Mouse (Mus musculus) neural tube, embryonic 11.5 days (tissue): ENCODE measurements around the gene 4930430F08Rik. TPM values are rescaled to one million over a fixed set of nuclear protein-coding genes. Genes with fewer than 3 reads are reported as not detected.

Experiments
- ATAC-seq: fragments of 200-750 bp; cut with Nextera tagmentation; 2 replicates; pipeline ENCODE4 v1.8.0; 2017; ENCODE audit warnings: moderate number of reproducible peaks, mild to moderate bottlenecking, moderate TSS enrichment, moderate library complexity; ENCODE audit not compliant: insufficient read depth, low FRiP score, low TSS enrichment
- DNase-seq: peaks from one replicate; pipeline ENCODE4 v3.0.0-alpha.2; 2015; ENCODE audit warnings: low spot score
- H3K27ac ChIP-seq: fragments of 300-500 bp; sonication (generic); 2 replicates; pipeline ENCODE4 v1.5.1; 2014; ENCODE audit warnings: low read depth, mild to moderate bottlenecking, low read length
- H3K27me3 ChIP-seq: fragments of 300-500 bp; sonication (generic); 2 replicates; pipeline ENCODE4 v1.6.1; 2014; ENCODE audit warnings: mild to moderate bottlenecking, low read length, mixed read lengths; ENCODE audit not compliant: control insufficient read depth, insufficient read depth
- H3K36me3 ChIP-seq: fragments of 300-500 bp; sonication (generic); 2 replicates; pipeline ENCODE4 v1.6.1; 2014; ENCODE audit warnings: mild to moderate bottlenecking, low read length, moderate library complexity, mixed read lengths; ENCODE audit not compliant: control insufficient read depth, insufficient read depth
- H3K4me1 ChIP-seq: fragments of 300-500 bp; sonication (generic); 2 replicates; pipeline ENCODE4 v1.6.1; 2014; ENCODE audit warnings: low read length, mixed read lengths; ENCODE audit not compliant: control insufficient read depth, insufficient read depth
- H3K4me2 ChIP-seq: fragments of 300-500 bp; sonication (generic); 2 replicates; pipeline ENCODE4 v1.6.1; 2014; ENCODE audit warnings: low read depth, mild to moderate bottlenecking, moderate library complexity
- H3K4me3 ChIP-seq: fragments of 300-500 bp; sonication (generic); 2 replicates; pipeline ENCODE4 v1.5.1; 2014; ENCODE audit warnings: low read depth, low read length
- H3K9ac ChIP-seq: fragments of 300-500 bp; sonication (generic); 2 replicates; pipeline ENCODE4 v1.6.1; 2014; ENCODE audit warnings: mild to moderate bottlenecking, low read length
- H3K9me3 ChIP-seq: fragments of 300-500 bp; sonication (generic); 2 replicates; pipeline ENCODE4 v1.6.1; 2016; ENCODE audit warnings: low read length; ENCODE audit not compliant: control insufficient read depth
- WGBS: fragments of 180-500 bp; shearing (Covaris S2); extraction: QIAGEN DNeasy Blood & Tissue Kit; methylation state at CpG from one replicate; pipeline ENCODE4 v1.1.7; 2014; 5-methylcytosine and 5-hydroxymethylcytosine counted together
- polyA plus RNA-seq: library from polyadenylated mRNA; unstranded; fragments of >200 nt; fragmentation: Nextera tagmentation; extraction: Ambion mirVana; gene quantifications from 2 replicates; pipeline ENCODE4 v1.2.1, GENCODE M21; 2014

4930430F08Rik gene
- polyA plus RNA-seq, 1 experiment from 2014 or later = 14.0 TPM

DNA sequence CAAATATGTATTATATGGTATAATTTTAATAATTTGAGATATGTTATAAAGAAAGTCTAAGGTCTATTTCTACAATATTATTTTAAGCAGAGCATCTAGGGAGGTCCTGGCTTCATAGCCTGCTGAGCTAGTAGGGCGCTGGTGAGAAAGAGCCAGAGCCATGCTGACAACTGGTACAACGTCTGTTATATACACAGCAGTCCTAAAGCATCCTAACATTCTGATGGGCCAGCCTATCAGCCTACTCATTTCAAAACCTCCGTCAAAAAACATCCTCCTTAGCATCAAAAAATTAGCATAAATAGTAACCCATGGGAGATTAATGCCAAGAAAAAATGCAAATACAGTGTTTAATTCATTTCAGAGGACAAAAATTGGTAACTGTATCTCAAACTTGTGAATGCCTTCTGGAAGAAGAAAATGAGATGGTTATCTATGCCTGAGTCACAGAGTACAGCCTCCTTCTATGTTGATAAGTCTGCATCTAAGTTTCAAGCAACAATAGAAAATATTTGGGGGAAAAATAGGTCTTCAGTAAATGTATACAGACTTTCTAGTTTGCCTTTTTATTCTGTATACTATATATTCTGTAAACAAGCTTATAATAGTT lies 33.6 kb downstream of the 4930430F08Rik start:
- Histone ChIP-seq H3K27ac (no peak overlapping the region), H3K9ac (no peak overlapping the region), H3K36me3 (no peaks in the 10 kb centered on the region), H3K4me1 (no peaks in the 10 kb centered on the region), H3K9me3 (no peaks in the 10 kb centered on the region), H3K4me3 (no peak overlapping the region), H3K27me3 (no peaks in the 10 kb centered on the region), H3K4me2 (no peak overlapping the region)
- no peak for DNase-seq
- WGBS = 84% methylated on average over 3 of the region's 3 CpGs
- ATAC-seq = no peak

- Histone ChIP-seq H3K4me3 (no peak overlapping the region), H3K4me1 (no peaks in the 10 kb centered on the region), H3K4me2 (no peak overlapping the region), H3K27ac (no peak overlapping the region), H3K27me3 (no peaks in the 10 kb centered on the region), H3K9me3 (no peaks in the 10 kb centered on the region), H3K9ac (no peak overlapping the region), H3K36me3 (no peaks in the 10 kb centered on the region)
- no peak for ATAC-seq
- no peak for DNase-seq
- 92% methylated on average over 9 of the region's 9 CpGs for WGBS
Observed at GRCm38 (mm10) chr10:100524499-100525390, 65.5 kb downstream of the 4930430F08Rik start.

- Histone ChIP-seq H3K4me3 (no peak overlapping the region), H3K36me3 (no peaks in the 10 kb centered on the region), H3K27ac (no peak overlapping the region), H3K9me3 (no peaks in the 10 kb centered on the region), H3K4me2 (no peak overlapping the region), H3K4me1 (no peaks in the 10 kb centered on the region), H3K27me3 (no peaks in the 10 kb centered on the region), H3K9ac (no peak overlapping the region)
- ATAC-seq (no peak), DNase-seq (no peak)
- WGBS = 94% methylated on average over 9 of the region's 9 CpGs
Observed at GRCm38 (mm10) chr10:100522330-100522729, 67.9 kb downstream of the 4930430F08Rik start.

Other genes with a start within 250 kb of the 4930430F08Rik start
- not detected in 2 replicates for gene Gm4302, start 249.6 kb downstream of the 4930430F08Rik start, polyA plus RNA-seq
- gene Gm4303, start 244.5 kb downstream of the 4930430F08Rik start, polyA plus RNA-seq = not detected in 2 replicates
- gene Gm4305, start 239.3 kb downstream of the 4930430F08Rik start, polyA plus RNA-seq = not detected in 2 replicates
- gene Gm4307, start 229.1 kb downstream of the 4930430F08Rik start, polyA plus RNA-seq = not detected in 2 replicates
- not detected in 2 replicates for gene Gm4312, start 207.9 kb downstream of the 4930430F08Rik start, polyA plus RNA-seq
- 21.6 and 23.2 TPM in 2 replicates for gene Tmtc3, start 103.1 kb downstream of the 4930430F08Rik start, polyA plus RNA-seq
- gene Cep290, start 102.9 kb downstream of the 4930430F08Rik start, polyA plus RNA-seq = 5.7 and 6.5 TPM in 2 replicates
- gene 1700017N19Rik, start 61 bp upstream of the 4930430F08Rik start, polyA plus RNA-seq = not detected in 2 replicates